Mouse (Mus musculus): ENCODE measurements at regions not wholly inside any gene's neighbourhood (a gene's known extent, or its start where the extent isn't known, plus 50 kb on each side); places are given as distances from the start of the nearest gene placed in this dataset.

DNA sequence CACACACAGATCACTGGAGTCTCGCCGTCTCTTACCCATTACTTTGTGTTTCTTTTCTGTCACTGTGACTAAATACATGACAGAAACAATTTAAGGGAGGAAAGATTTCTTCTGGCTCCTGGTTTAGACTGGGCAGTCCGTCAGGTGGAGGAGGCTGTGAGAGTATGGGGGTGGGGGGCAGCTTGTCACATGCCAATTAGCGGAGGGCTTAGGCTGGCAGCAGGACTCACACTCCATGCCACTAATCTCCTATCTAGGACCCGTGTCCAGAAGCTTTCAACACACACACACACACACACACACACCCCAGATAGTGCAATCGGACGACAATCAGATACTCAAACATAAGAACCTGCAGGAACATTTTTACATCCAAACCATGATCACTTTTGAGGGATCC is 73.0 kb downstream of the Irx6 start:
- H3K27ac ChIP-seq, result no peak overlapping the region
- TF ChIP-seq EP300 (IDR thresholded peaks at IDR 0.05; ENCODE audit: insufficient read depth, low read depth, low read length) (no peak), CTCF (IDR thresholded peaks at IDR 0.05) (no peak), POLR2A (IDR thresholded peaks at IDR 0.05; ENCODE audit: insufficient read depth, low read depth, low read length) (no peak)
- no peak for DNase-seq
- H3K4me3 ChIP-seq, result no peak overlapping the region
- no peaks in the 10 kb centered on the region for H3K36me3 ChIP-seq (ENCODE audit: control insufficient read depth, insufficient read depth, low read length)
- intact Hi-C loops (cut with DNase I), result no loop called here
- 63% methylated on average over 7 of the region's 7 CpGs for WGBS
- H3K27me3 ChIP-seq (ENCODE audit: control insufficient read depth, insufficient read depth, low read length), result no peaks in the 10 kb centered on the region
- H3K4me1 ChIP-seq (ENCODE audit: control insufficient read depth, insufficient read depth, low read length), result no peaks in the 10 kb centered on the region
- H3K9ac ChIP-seq (ENCODE audit: low read depth, low read length), result no peak overlapping the region
- no peaks in the 10 kb centered on the region for H3K79me2 ChIP-seq (replicated peaks; ENCODE audit: control insufficient read depth, insufficient read depth, low read length)

DNA sequence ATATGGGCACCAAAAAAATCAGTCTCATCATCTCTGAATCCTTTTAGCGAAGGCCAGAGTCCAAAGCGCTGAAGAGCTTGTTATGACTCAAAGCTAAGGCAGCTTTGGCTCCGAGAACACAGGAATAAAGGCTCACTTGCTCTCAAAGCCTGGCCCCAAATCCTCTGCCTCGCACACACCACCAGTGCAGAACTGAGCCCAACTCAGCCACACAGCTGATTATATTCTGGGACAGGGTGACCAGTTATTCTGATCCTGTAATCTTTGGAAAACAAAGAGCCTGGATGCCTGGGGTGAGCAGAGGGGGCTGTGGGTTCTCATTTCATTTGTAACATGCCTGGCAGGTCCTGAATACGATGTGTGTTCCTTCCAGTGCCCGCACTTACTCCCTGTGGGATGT is 73.9 kb downstream of the Irx6 start:
- intact Hi-C loops (cut with DNase I), result no loop called here
- Histone ChIP-seq H3K9ac (ENCODE audit: low read depth, low read length) (no peak overlapping the region), H3K79me2 (replicated peaks; ENCODE audit: control insufficient read depth, insufficient read depth, low read length) (no peaks in the 10 kb centered on the region), H3K27me3 (ENCODE audit: control insufficient read depth, insufficient read depth, low read length) (no peaks in the 10 kb centered on the region), H3K4me1 (ENCODE audit: control insufficient read depth, insufficient read depth, low read length) (no peaks in the 10 kb centered on the region), H3K4me3 (no peak overlapping the region), H3K36me3 (ENCODE audit: control insufficient read depth, insufficient read depth, low read length) (no peaks in the 10 kb centered on the region), H3K27ac (no peak overlapping the region)
- WGBS, result 68% methylated on average over 6 of the region's 6 CpGs
- DNase-seq, result no peak
- no peak for TF ChIP-seq EP300 (IDR thresholded peaks at IDR 0.05; ENCODE audit: insufficient read depth, low read depth, low read length)
- TF ChIP-seq CTCF (IDR thresholded peaks at IDR 0.05), result no peak
- no peak for TF ChIP-seq POLR2A (IDR thresholded peaks at IDR 0.05; ENCODE audit: insufficient read depth, low read depth, low read length)

DNA sequence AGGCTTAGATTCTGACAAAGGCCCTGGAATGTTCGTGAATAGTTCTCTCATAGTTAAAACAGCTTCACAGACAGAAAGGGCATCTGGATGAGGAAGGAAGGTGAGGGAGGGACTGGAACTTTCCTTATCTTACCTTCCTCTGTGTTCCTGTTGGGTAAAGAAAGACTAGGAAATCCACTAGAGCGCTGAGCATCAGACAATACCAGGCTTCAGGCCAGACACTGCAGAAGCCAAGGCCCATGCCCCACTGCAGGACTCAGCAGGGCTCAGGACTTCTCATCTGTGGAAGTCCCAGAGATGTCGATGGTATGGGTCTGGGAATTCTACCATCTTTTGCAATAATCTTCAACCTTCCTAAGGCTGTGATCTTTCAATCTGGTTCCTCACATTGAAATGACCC is 67.2 kb upstream of the Mmp2 start:
- H3K4me1 ChIP-seq (ENCODE audit: control insufficient read depth, insufficient read depth, low read length), result no peaks in the 10 kb centered on the region
- peak in 1 of 2 experiments; percentile 10 for DNase-seq
- 39% methylated on average over 3 of the region's 3 CpGs for WGBS
- TF ChIP-seq POLR2A (IDR thresholded peaks at IDR 0.05; ENCODE audit: insufficient read depth, low read depth, low read length) (no peak), CTCF (IDR thresholded peaks at IDR 0.05) (no peak), EP300 (IDR thresholded peaks at IDR 0.05; ENCODE audit: insufficient read depth, low read depth, low read length) (no peak)
- no peaks in the 10 kb centered on the region for H3K79me2 ChIP-seq (replicated peaks; ENCODE audit: control insufficient read depth, insufficient read depth, low read length)
- no peak overlapping the region for H3K27ac ChIP-seq
- H3K36me3 ChIP-seq (ENCODE audit: control insufficient read depth, insufficient read depth, low read length), result no peaks in the 10 kb centered on the region
- intact Hi-C loops (cut with DNase I), result no loop called here
- H3K9ac ChIP-seq (ENCODE audit: low read depth, low read length), result no peak overlapping the region
- no peaks in the 10 kb centered on the region for H3K27me3 ChIP-seq (ENCODE audit: control insufficient read depth, insufficient read depth, low read length)
- no peak overlapping the region for H3K4me3 ChIP-seq

DNA sequence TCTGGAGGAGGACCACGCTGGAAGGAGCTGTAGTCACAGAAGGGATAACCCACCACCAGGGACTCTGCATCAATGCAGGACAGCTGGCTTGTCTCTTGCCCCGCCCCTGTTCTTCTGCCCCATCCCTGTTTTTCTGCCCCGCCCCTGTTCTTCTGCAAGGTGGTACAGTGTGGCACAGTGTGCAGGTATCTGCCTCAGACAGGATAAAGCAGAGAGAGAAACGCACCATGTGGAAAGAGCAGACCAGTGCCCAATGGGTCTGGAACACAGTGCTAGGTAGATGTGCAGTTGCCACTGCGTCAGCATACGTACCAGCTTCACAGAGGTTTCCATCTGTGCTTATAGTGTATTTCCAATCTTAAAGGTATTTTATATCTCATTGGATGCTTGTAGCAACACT is 66.2 kb upstream of the Mmp2 start:
- Histone ChIP-seq H3K4me3 (no peak overlapping the region), H3K27me3 (ENCODE audit: control insufficient read depth, insufficient read depth, low read length) (no peaks in the 10 kb centered on the region), H3K27ac (no peak overlapping the region), H3K79me2 (replicated peaks; ENCODE audit: control insufficient read depth, insufficient read depth, low read length) (no peaks in the 10 kb centered on the region), H3K9ac (ENCODE audit: low read depth, low read length) (no peak overlapping the region), H3K36me3 (ENCODE audit: control insufficient read depth, insufficient read depth, low read length) (no peaks in the 10 kb centered on the region), H3K4me1 (ENCODE audit: control insufficient read depth, insufficient read depth, low read length) (no peaks in the 10 kb centered on the region)
- no peak for DNase-seq
- intact Hi-C loops (cut with DNase I), result no loop called here
- 93% methylated on average over 6 of the region's 6 CpGs for WGBS
- TF ChIP-seq POLR2A (IDR thresholded peaks at IDR 0.05; ENCODE audit: insufficient read depth, low read depth, low read length), result no peak
- TF ChIP-seq EP300 (IDR thresholded peaks at IDR 0.05; ENCODE audit: insufficient read depth, low read depth, low read length), result no peak
- no peak for TF ChIP-seq CTCF (IDR thresholded peaks at IDR 0.05)

DNA sequence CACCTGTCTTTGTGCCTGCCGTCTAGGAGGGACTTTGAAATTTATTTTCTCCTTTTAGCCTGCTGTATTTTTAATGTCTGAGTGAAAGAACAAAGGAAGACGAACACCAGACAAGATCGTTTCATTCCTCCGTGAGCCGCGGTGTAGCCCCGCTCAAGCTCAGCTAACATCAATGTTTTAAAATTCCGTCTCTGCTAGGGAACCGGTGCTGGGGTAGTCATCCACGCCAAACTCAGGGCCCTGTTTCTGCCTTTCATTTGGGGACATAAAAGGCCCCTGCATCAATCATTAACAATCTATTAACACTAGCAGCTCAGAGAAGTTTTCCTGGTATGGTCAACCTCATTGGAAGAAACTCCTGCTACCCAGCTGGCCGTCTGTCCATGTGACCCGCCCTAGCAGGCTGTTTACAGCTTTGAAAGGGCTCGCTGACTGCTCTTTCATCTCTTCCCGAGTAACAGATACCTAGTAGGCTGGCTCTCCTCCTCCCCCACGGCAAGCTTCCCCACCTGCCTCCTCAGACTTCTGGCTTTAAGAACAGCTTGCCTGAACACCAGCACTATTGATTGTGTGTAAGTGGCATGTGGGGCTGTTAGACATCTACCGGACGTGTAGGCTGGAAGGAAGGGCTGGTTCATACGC is 65.0 kb upstream of the Mmp2 start:
- H3K4me3 ChIP-seq, result no peak overlapping the region
- TF ChIP-seq CTCF (IDR thresholded peaks at IDR 0.05) (no peak), EP300 (IDR thresholded peaks at IDR 0.05; ENCODE audit: insufficient read depth, low read depth, low read length) (no peak), POLR2A (IDR thresholded peaks at IDR 0.05; ENCODE audit: insufficient read depth, low read depth, low read length) (no peak)
- no peak overlapping the region for H3K9ac ChIP-seq (ENCODE audit: low read depth, low read length)
- H3K4me1 ChIP-seq (ENCODE audit: control insufficient read depth, insufficient read depth, low read length), result no peaks in the 10 kb centered on the region
- no peak overlapping the region for H3K27ac ChIP-seq
- H3K79me2 ChIP-seq (replicated peaks; ENCODE audit: control insufficient read depth, insufficient read depth, low read length), result no peaks in the 10 kb centered on the region
- intact Hi-C loops (cut with DNase I), result no loop called here
- no peaks in the 10 kb centered on the region for H3K27me3 ChIP-seq (ENCODE audit: control insufficient read depth, insufficient read depth, low read length)
- no peak for DNase-seq
- 24% methylated on average over 18 of the region's 18 CpGs for WGBS
- no peaks in the 10 kb centered on the region for H3K36me3 ChIP-seq (ENCODE audit: control insufficient read depth, insufficient read depth, low read length)

DNA sequence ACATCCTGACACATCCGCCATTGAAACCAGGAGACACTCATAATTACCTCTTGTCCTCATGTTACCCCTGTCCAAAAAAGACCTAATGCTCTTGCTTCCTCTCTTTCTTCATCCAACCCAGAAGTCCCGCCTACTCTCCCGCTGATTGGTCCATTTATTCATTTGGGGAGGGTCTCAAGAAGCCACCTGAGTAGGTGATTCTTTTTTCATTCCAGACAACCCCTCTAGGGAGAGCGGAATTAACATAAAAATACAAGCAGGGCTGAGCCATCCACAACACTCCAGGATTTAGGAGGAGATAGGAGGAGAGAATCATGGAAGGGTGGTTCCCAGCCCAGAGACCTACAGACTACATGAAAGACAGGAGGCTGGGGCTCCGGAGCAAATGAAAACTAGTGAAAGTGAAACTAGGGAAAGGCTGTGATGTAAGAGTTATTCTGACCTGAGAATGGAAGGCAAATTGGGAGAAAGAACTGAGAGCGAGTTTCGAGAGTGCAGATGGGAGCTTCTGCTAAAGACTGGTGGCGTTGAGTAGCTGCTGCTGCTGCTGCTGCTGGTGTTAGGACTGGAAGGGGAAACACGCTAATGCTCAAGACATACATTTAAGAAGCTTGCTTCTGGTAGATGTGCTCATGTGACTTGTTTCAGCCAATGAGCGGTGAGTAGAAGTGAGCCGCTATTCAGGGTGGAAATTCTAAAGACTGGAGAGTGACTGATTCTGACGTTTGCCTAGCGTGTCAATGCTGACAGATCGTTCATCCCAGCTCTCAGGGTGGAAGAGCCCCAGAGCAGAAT is 55.0 kb upstream of the Mmp2 start:
- H3K9ac ChIP-seq (ENCODE audit: low read depth, low read length), result peak overlapping the region; percentile 11; the same call in 1 of the 2 replicates
- H3K79me2 ChIP-seq (replicated peaks; ENCODE audit: control insufficient read depth, insufficient read depth, low read length), result no peaks in the 10 kb centered on the region
- peak overlapping the region; percentile 53 for H3K27ac ChIP-seq
- H3K36me3 ChIP-seq (ENCODE audit: control insufficient read depth, insufficient read depth, low read length), result no peaks in the 10 kb centered on the region
- peak in 1 of 2 experiments; percentile 37 for DNase-seq
- intact Hi-C loops (cut with DNase I), result no loop called here
- no peak for TF ChIP-seq POLR2A (IDR thresholded peaks at IDR 0.05; ENCODE audit: insufficient read depth, low read depth, low read length)
- no peaks in the 10 kb centered on the region for H3K4me1 ChIP-seq (ENCODE audit: control insufficient read depth, insufficient read depth, low read length)
- H3K4me3 ChIP-seq, result peak overlapping the region; percentile 54
- no peaks in the 10 kb centered on the region for H3K27me3 ChIP-seq (ENCODE audit: control insufficient read depth, insufficient read depth, low read length)
- 46% methylated on average over 14 of the region's 14 CpGs for WGBS

All from heart, adult 2 months (tissue).